Mouse (Mus musculus): Measurements from ENCODE around the gene Capza2.
"Not testable (repeated sequence)": the region's sequence is repeated elsewhere in the genome, so short reads cannot be mapped to it uniquely, and the experiment has no call there.

The Capza2 gene

DNA sequence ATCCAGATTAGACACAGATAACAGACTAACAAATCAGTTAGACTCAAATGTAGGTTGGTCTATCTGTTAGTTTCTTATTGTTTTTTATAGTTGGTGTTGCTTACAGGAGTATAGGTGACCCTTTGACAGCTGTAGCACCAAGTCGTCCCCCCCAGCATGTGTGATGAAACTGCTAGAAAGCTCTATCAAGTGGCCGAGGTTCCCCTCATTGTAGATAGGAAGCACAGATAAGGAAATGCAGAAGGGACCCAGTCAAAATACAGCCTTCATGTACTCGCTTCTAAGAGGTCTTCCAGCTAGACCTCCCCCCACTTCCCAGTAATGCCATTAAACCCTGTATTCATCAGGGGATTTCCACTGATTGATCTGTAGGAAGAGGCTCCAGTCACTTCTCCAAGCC lies 6.7 kb downstream of the Capza2 start:
- no peak for DNase-seq (ENCODE audit: low spot score)

- DNase-seq (ENCODE audit: low spot score): no peak
Measured at GRCm38 (mm10) chr6:17646107-17646506, 10.1 kb downstream of the Capza2 start.

DNA sequence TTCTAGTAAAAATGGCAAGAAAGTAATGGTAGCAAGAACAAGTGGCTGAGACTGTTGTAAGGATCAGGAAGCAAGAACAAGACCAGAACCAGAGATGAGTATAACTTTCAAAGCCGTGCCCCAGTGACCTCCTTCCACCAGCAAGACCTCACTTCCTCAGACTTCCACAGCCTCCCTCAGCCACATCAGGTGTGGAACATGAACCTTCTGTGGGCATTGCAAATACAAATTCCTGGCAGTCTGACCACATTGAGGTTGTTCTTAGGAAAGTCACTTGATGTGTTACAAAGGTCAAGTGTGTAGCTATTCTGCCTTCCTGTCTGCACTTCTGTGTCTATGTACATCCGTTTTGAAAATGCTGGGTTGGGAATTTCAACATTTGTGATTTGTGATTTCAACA lies 16.1 kb downstream of the Capza2 start:
- DNase-seq (ENCODE audit: low spot score): no peak

DNA sequence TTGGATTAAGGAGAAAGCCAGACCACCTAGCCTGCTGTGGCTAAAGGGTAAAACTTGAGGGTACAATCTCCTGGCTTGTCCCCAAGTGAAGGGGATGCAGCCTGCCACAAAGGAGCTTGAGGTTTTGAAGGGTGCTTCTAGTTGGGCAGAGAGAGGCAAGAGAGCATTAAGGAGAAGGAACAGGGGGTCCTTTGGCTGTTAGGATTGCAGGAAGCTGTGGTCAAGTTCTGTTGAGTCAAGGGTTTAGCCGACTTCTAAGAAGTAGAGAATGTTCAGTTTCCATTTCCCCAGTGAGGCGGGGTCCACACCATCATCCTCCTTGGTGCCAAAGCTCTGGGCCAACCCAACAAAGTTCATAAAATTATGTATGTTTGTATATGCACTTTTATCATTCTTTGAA lies 19.0 kb downstream of the Capza2 start:
- DNase-seq (ENCODE audit: low spot score): no peak

- DNase-seq (ENCODE audit: low spot score): no peak
Measured at GRCm38 (mm10) chr6:17657308-17657707, 21.3 kb downstream of the Capza2 start.

DNA sequence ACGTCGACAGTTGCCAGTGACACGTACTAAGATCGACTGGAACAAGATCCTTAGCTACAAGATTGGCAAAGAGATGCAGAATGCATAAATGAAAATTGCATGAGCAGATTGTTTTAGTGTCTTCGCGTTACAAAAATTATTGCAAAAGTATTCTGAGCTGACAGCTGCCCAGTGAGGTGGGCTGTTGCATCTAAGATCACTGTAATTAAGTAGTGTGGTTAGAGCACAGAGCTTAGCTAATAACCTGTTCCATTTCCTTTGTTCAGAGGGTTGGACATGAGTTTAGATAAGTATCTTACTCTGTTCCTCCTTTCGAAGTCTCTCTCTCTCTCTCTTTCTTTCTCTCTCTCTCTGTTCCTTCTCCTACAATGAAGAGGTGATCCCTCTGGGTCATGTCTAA lies 29.3 kb downstream of the Capza2 start:
- DNase-seq (ENCODE audit: low spot score): no peak

GRCm38 (mm10) chr6:17666024-17666423 lies 30.0 kb downstream of the Capza2 start:
- no peak for DNase-seq (ENCODE audit: low spot score)

- no peak for DNase-seq (ENCODE audit: low spot score)
Measured at GRCm38 (mm10) chr6:17667813-17668212, 31.8 kb downstream of the Capza2 start.

DNA sequence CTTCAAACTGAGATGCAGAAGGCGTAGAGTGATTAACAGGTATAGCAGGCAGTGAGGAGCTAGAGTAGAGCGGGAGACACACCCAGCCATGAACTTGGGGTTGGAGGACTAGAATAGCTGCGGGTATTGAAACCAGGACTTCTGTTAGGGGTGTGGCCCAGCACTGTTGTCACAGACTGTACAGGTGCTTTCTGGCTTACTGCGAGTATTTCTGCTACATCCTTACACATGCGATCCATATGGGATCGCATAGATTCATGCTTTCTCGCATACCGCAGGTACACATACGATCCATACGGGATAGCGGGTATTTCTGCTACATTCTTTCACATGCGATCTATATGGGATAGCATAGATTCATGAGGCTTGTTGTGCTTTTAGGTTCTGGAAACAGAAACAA lies 32.3 kb downstream of the Capza2 start:
- DNase-seq (ENCODE audit: low spot score): no peak

GRCm38 (mm10) chr6:17669826-17670225 lies 33.8 kb downstream of the Capza2 start:
- DNase-seq (ENCODE audit: low spot score): no peak

GRCm38 (mm10) chr6:17675019-17675756 lies 39.2 kb downstream of the Capza2 start:
- peak; percentile 51 for DNase-seq (ENCODE audit: low spot score)

GRCm38 (mm10) chr6:17677008-17677407 lies 41.0 kb downstream of the Capza2 start:
- DNase-seq (ENCODE audit: low spot score): no peak

DNA sequence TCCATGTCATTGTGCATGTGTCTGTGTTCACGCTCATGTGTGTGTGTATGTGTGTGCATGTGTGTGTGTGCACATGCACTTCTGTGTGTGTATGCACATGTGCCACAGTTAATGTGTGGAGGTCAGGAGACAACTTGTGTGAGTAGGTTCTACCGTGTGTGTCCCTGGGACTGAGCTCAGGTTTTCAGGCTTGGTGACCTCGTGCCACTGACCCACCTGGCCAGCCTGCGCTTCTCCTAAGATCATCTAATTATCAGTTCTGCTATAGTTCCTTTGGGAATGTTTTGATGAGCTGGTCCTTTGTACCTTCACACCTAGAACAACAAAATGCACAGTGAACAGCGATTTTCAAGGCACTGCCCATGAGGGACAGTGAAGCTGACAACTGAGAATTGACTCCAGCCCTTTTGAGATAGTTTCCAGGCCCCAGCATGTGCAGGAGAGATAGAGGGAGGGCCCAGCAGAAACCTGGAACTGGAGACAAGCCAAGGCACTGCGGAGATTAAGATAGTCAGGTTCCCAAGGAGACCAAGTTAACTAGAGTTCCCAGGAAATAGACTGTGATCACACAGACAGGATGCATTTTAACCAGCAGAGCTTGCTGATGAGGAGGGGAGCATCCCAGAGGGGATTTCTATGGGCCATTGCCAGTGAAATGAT lies 44.4 kb downstream of the Capza2 start:
- DNase-seq (ENCODE audit: low spot score): no peak

DNA sequence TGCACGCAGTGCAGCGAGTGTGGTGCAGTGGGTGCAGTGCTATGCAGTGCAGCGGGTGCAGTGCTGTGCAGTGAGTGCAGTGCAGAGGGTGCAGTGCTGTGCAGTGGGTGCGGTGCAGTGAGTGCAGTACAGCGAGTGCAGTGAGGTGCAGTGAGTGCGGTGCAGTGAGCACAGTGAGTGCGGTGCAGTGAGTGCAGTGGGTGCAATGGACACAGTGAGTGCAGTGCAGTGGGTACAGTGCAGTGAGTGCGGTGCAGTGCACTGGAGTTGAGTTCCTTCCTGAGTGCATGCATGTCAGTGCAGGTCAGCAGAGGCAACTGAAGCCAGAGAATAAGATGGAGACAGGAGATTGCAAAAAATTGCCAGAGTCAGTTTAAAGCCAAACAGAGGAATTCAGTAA lies 45.8 kb downstream of the Capza2 start:
- DNase-seq (ENCODE audit: low spot score): no peak

- DNase-seq (ENCODE audit: low spot score): no peak
Measured at GRCm38 (mm10) chr6:17688676-17689075, 52.6 kb downstream of the Capza2 start.

- DNase-seq (ENCODE audit: low spot score): no peak
Measured at GRCm38 (mm10) chr6:17692647-17693046, 56.6 kb downstream of the Capza2 start, which contains the start of gene St7. TSS of gene St7 (plus strand) at chr6:17692933.

DNA sequence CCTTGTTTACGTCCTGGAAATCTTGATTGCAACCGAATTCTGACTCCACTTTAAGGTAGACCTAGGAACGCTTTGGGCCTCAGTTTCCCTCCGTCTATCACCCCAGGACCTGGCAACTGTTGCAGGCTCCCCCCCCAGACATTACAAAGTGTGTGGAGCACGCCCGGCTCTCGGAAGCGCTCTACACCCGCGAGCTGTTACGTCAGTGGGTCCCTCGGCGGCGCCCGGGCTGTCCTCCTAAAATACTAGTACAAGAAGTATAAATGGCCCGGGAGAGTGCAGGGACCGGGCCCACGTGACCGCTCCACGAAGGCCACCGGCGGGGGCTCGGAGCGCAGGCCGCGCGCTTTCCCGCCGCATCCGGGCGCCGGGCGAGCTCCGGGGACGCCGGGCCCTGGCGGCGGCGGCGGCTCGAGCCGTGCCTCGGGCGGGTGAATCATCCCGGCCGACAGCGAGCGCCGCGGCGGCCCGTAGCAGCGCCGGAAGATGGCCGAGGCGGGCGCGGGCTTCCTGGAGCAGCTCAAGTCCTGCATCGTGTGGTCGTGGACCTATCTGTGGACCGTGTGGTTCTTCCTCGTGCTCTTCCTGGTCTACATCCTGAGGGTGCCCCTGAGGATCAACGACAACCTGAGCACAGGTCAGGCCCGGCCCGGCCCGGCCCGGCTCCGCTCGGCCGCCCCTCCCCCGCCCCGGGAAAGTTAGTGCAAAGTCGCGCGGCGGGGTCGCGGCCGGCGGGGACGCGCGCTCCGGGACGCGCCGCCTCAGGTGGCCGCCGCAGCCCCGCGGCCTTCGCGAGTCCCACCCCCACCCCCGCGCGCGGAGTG lies 57.9 kb downstream of the Capza2 start:
- DNase-seq (ENCODE audit: low spot score): peak; percentile 76

DNA sequence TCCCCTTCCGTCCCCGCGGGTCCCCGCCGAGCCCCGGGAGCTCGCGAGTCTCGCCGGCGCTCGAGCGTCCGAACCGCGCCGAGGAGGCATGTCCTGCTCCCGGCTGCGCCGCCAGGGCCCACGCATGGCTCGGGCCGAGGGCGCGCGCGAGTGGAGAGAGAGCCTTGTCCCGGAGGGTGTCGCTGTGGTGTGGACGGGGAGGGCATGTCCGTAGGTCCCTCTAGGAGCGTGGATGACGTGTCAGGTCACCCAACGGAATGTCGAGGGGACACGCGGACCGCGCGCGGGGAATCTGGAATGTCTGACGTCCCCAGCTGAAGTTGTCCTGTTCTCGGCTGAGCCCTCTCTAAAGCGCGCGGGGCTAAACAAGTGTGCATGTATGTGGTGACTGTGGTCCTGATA lies 58.5 kb downstream of the Capza2 start:
- DNase-seq (ENCODE audit: low spot score): peak; percentile 73

GRCm38 (mm10) chr6:17696321-17696734 lies 60.3 kb downstream of the Capza2 start:
- peak; percentile 26 for DNase-seq (ENCODE audit: low spot score)

DNA sequence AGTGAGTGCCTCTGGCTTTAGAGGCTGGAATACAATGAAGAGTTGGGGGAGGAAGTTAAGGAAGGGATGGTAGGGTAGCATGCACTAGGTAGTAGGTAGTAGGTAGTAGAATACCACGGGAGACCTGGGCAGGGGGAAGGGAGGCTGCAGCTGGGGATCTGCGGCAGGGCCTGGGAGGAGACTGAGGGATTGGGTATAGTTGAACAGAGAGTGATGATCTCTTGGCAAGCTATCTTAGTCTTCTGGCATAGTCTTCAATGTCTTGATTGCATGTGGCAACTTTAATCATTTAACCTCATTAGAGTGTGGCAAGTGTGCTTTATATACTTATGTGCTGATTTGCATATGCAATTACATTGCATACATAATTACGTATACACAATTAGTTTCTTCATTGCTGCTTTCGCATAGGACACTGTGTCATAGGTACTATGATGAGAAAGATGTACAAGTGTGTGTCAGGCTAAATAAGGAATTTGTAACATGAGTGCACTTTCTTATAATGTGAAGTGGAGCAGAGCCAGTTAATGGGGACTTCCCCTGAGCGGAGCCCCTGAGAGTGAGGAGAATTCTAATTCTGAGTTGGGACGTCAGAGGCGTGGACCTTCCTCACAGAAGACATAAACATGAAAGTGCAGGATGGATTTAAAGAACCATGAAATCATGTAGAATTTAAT lies 65.0 kb downstream of the Capza2 start:
- no peak for DNase-seq (ENCODE audit: low spot score)

GRCm38 (mm10) chr6:17704038-17704437 lies 68.0 kb downstream of the Capza2 start:
- DNase-seq (ENCODE audit: low spot score): not testable (repeated sequence)

- no peak for DNase-seq (ENCODE audit: low spot score)
Measured at GRCm38 (mm10) chr6:17705973-17706372, 69.9 kb downstream of the Capza2 start.

Measured in ovary, postnatal 36 days (tissue).